Mouse (Mus musculus): Measurements from ENCODE around the gene Slc16a6. TPM values are rescaled to one million over a fixed set of nuclear protein-coding genes. Genes with fewer than 3 reads are reported as not detected.
"Not testable (repeated sequence)": the region's sequence is repeated elsewhere in the genome, so short reads cannot be mapped to it uniquely, and the experiment has no call there.

Slc16a6 gene
- 9.4 and 10.8 TPM in 2 replicates for total RNA-seq (2017)

DNA sequence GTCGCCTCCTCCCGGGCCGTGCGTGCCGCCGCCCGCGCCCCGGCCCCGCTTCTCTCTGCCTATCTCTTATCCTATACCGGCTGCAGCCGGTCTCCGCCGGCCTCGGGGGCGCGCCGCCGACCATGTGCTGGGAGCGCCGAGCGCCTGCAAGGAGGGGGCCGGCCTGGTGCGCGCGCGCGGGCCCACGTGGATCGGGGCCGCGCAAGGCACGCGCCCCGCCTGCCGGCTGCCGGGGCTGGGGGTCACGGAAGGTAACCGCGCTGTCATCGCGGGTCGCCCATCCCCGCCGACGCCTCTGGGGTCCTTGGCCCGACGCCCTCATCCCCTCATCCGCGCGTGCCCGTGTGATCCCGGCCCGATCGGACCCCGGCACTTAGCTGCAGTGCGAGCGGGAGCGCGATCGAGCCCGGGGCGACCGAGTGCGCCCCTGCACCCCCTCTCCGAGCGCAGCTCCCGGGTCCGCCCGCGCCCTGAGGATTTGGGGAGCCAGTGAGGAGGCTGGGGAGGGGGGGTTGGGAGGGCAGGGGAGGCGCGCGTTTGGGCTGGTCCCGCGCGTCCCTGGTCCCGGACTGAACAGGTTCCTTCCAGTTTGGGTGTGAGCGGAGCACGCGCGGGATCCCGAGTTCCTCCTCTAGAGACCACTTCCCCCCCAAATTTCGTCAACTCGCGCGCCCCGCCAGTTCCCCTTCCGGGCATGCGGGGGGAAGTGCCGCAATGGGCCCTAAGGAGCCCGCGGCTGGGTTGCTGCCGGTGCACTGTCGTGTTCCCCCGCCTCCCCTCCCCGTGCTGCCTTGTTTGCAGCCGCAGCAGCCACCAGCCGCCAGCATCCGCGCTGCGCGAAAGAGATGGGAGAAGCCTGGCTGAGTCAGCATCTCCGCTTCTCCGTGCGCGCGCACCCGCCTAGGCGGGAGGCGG is at the start of gene Slc16a6, which contains the start of gene Arsg:
Slc16a6 (minus strand) TSS at position 428 of the 915 bp plus-strand sequence.
Arsg (plus strand) TSS at position 204 of the 915 bp plus-strand sequence.
- ATAC-seq (replicated peaks in 1 of 2; ENCODE audit: insufficient read depth in 1 of 2, low FRiP score in 2 of 2, low TSS enrichment in 1 of 2, low read depth in 1 of 2, poor library complexity in 2 of 2, severe bottlenecking in 2 of 2), result peak; percentile 82 to 83

DNA sequence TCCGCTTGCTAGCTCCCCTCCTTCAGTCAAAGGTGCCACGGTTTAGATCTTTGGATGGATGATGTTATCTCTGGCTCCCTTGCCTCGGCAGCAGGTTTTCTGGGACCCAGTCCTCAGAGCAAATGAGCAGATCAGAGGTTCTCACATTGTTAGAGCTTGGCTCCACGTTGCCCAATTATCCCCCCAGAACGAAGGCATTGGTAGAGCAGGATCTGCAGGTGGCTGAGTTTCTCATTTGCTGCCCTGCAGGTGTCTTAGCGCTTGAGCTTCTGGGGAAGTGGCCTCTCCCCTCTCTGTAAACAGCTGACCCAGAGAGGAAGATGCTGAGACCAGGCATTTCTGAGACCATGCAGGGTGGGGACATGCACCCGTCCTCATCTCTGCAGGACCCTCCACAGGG is 47.6 kb upstream of the Slc16a6 start:
- no peak for ATAC-seq (replicated peaks in 1 of 2; ENCODE audit: insufficient read depth in 1 of 2, low FRiP score in 2 of 2, low TSS enrichment in 1 of 2, low read depth in 1 of 2, poor library complexity in 2 of 2, severe bottlenecking in 2 of 2)

DNA sequence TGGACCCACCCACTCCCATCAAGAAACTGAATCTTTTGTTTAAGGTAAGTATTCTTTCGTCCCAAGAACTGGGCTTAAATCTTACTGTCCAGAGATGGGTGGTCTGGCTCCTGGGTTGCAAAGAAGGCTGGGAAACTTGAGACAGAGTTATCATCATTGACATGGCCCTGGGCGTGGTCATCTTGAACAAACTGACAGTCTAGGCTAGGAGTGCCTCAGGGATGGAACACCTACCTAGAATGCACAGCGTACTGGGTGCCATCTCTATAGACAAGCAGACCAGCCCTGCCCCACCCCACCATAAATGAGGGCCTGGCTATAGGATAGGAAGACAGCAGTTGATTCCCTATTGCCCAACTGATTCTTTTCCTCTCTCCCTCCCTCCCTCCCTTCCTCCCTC is 44.4 kb upstream of the Slc16a6 start:
- no peak for ATAC-seq (replicated peaks in 1 of 2; ENCODE audit: insufficient read depth in 1 of 2, low FRiP score in 2 of 2, low TSS enrichment in 1 of 2, low read depth in 1 of 2, poor library complexity in 2 of 2, severe bottlenecking in 2 of 2)

DNA sequence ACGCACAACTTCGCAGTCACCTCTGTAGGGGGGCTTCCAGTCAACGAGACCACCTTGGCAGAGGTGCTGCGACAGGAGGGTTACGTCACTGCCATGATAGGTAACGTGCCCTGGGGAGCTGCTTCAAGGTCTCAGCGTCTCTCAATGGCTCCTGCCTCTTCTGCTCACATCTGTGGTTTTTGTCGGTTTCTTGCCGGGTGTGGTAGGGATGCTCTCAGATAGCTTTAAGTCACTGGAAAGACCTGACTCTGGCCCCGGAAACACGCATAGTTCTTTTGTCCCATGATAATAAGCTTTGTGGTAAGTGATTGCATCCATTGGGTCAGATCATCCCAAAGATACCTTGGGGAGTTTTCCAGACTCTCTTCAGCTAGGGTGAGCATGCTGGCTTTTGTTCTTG is 43.9 kb upstream of the Slc16a6 start:
- ATAC-seq (replicated peaks in 1 of 2; ENCODE audit: insufficient read depth in 1 of 2, low FRiP score in 2 of 2, low TSS enrichment in 1 of 2, low read depth in 1 of 2, poor library complexity in 2 of 2, severe bottlenecking in 2 of 2), result no peak

DNA sequence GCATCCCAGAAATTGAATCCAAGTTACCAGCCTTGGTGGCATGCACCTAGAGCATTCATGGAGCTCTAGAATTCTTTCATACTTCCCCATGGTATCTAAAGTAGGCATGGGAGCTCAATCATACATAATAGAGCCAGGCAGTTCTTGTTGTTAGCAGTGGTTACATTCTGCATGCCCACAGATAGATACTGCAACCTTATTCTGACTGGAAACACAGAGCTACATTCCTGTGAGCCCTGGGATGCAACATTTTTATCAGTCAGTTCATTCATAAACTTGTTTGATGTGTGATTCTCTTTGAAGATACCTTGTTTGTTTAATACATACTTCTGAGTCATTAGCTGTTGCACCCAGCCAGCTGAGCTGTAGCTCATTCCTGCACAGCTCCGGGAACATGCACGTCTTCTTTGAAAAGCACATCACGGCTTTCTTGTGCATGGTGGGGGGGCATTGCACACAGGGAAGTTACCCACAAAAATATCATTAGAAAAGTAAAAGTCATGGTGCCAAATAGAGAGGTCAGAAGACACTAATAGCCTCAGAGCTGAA is 40.7 kb upstream of the Slc16a6 start:
- ATAC-seq (replicated peaks in 1 of 2; ENCODE audit: insufficient read depth in 1 of 2, low FRiP score in 2 of 2, low TSS enrichment in 1 of 2, low read depth in 1 of 2, poor library complexity in 2 of 2, severe bottlenecking in 2 of 2), result no peak

DNA sequence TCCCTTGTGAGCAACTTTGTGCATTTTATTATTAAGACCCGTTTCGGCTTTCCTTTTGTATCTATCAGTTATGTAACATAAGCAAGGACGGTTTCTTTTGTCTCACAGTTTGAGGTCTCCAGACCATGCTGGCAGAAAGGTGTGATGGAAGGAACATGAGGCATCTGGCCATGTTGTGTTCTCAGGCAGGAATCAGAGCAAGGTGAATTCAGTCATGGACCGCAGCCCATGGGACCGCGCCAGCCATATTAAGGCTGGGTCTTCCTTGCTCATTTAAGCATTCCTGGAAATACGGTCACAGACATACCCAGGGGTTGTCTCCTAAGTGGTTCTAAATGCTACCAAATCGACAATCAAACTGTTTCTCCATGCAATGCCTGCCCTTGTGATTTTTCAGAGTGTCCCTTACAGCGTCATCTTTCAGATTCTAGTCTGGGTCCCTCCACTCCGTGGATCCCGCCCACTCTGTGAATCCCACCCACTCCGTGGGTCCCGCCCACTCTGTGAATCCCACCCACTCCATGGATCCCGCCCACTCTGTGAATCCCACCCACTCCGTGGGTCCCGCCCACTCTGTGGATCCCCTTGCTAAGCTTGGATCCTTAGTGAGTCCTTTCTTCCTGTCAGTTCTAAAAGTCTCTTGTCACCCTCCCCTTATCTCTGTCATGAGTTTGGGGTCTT is 39.7 kb upstream of the Slc16a6 start:
- ATAC-seq (replicated peaks in 1 of 2; ENCODE audit: insufficient read depth in 1 of 2, low FRiP score in 2 of 2, low TSS enrichment in 1 of 2, low read depth in 1 of 2, poor library complexity in 2 of 2, severe bottlenecking in 2 of 2), result no peak

DNA sequence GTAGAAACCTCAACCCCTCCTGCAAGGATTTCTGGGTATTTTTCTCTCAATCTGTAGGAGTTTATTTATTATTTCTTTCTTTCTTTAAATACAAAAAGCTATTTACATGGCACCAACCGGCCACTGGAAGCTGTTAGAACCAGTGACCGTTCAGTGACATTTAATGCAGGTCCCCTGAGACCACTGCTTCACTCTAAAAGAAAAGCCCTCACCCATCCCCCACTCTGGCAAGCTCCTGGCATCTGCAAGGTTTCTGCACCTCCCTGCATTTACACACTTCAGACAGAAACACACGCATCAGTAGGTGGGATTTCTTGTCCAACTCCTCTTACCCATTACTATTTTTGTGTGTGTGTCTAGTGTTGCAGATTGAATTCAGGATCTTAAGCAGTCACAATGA is 33.7 kb upstream of the Slc16a6 start:
- ATAC-seq (replicated peaks in 1 of 2; ENCODE audit: insufficient read depth in 1 of 2, low FRiP score in 2 of 2, low TSS enrichment in 1 of 2, low read depth in 1 of 2, poor library complexity in 2 of 2, severe bottlenecking in 2 of 2), result no peak

DNA sequence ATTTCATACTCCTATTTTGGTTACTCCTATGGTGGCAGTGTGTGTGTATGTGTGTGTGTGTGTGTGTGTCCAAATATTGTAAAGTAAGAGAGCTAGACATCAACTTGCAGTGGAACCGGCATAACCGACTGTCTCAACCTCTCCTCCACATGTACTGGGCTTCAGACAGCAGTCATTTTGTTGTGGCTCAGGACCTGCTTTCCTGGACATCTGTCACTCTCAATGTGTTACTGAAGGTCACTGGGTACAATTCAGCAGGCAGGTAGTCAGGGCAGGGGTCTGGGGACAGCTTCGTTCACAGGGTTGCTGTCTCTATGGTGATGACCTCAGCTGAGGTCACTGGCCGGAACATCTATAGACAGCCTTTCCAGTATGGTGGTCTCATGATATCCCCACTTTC is 32.4 kb upstream of the Slc16a6 start:
- ATAC-seq (replicated peaks in 1 of 2; ENCODE audit: insufficient read depth in 1 of 2, low FRiP score in 2 of 2, low TSS enrichment in 1 of 2, low read depth in 1 of 2, poor library complexity in 2 of 2, severe bottlenecking in 2 of 2), result no peak

DNA sequence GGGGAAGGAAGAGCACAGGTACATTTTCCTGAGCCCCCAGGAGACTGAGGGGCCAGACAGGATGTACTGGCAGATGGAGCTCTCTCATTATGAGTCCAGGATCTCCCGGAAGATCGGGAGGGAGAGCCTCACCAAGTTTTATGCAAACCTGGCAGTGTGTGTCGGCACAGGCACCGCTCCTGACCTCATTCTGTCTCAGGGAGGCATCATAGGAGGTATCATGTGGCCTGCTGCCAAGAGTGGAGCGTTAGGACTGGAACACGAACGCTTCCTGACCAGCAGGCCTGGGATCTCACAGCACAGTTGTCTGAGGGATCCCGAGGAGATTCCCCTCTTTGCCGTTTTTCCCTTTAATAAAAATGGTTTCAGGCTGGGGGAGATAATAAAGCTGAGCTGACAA is 31.6 kb upstream of the Slc16a6 start:
- no peak for ATAC-seq (replicated peaks in 1 of 2; ENCODE audit: insufficient read depth in 1 of 2, low FRiP score in 2 of 2, low TSS enrichment in 1 of 2, low read depth in 1 of 2, poor library complexity in 2 of 2, severe bottlenecking in 2 of 2)

DNA sequence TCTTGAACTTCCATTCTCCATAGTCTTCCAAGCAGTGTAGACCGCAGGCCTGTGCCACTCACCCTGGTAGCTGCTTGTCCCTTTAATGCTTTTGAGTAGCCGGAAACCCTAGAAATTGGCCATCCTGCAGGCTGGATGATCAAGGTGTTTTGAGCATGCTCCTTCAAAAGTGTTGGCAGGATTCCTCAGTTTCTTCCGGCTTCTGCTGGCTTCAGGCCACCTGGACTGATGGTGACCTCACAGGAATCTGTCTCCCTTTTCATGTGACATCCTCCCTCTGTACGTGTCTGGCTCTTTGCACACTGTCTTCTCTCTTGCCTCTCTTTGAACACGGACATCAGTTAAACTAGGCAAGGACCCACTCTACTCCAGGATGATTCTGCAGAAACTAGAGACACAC is 26.8 kb upstream of the Slc16a6 start:
- no peak for ATAC-seq (replicated peaks in 1 of 2; ENCODE audit: insufficient read depth in 1 of 2, low FRiP score in 2 of 2, low TSS enrichment in 1 of 2, low read depth in 1 of 2, poor library complexity in 2 of 2, severe bottlenecking in 2 of 2)

DNA sequence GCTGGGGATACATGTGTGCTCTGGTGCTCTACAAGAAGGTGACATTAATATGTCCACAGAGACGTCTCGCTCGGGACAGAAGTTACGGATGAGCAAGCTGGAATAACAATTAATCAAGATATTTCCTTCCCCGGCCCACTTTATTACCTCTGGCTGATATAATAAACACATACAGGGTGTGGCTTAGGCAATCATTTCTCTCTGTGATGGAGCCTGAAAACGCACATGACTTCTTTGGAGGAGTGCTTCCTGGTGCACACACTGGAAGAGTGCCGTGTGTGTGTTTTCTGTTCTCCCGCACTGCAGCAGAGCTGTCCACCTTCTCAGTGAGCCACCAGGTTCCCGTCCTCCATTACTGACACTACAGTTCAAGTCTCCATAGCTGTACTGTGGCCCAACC is 24.6 kb upstream of the Slc16a6 start:
- no peak for ATAC-seq (replicated peaks in 1 of 2; ENCODE audit: insufficient read depth in 1 of 2, low FRiP score in 2 of 2, low TSS enrichment in 1 of 2, low read depth in 1 of 2, poor library complexity in 2 of 2, severe bottlenecking in 2 of 2)

DNA sequence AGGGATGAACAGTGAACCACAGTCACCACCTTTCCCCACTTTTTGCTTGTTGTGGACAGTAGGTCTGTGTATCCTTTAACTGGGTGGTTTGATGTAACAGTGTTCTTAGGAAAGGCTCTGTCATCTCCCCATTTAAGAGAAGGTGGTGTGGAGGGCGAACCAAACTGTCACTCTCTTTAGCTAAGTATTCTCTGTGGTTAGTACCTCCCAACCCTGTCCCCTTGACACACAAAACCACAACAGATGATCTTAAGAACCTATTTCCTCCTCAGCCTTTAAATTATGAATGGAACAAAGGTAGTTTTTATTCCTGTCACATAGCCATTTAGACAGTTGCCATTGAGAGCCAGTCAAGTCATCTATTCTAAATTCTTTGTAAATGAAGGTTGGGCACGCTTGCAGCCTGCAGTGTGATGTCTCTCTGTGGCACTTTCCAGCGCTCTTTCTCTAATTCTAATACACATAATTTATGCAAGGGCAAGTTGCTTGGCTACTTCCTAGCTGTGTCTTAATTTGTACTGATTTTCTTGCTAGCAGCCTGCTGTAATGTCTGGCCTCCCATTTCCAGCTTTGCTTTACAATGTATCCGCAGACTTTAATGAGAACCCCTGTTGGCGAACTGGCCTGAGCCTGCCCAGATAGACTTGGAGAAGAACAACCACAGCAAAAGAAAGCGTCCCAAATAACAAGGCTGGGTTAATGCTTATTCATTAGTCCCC is 23.8 kb upstream of the Slc16a6 start:
- ATAC-seq (replicated peaks in 1 of 2; ENCODE audit: insufficient read depth in 1 of 2, low FRiP score in 2 of 2, low TSS enrichment in 1 of 2, low read depth in 1 of 2, poor library complexity in 2 of 2, severe bottlenecking in 2 of 2), result peak; percentile 34 to 38; a peak in 2 of 4 replicates

DNA sequence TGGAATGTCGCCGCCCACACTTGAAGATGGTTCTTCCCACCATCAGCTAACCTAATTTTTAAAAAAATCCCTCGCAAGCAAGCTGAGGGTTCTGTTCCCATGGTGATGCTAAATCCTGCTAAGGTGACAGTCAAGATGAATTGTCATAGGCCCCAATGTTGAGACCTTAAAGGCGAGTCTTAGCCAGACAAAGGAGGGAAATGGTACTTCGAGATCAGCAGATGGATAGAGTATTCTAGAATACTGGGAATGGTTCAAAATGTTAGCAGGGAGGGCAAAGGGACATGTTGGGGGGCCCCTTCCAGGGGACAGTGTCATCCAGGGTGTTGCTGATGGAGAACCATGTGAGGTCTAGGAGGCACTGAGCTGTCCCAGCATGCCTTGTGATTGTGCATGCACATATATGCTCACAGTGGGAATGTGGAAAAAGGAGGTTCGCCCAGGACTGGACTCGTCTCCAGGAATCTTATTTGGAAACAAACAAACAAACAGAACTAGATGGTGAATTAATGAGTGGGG is 23.1 kb upstream of the Slc16a6 start:
- no peak for ATAC-seq (replicated peaks in 1 of 2; ENCODE audit: insufficient read depth in 1 of 2, low FRiP score in 2 of 2, low TSS enrichment in 1 of 2, low read depth in 1 of 2, poor library complexity in 2 of 2, severe bottlenecking in 2 of 2)

DNA sequence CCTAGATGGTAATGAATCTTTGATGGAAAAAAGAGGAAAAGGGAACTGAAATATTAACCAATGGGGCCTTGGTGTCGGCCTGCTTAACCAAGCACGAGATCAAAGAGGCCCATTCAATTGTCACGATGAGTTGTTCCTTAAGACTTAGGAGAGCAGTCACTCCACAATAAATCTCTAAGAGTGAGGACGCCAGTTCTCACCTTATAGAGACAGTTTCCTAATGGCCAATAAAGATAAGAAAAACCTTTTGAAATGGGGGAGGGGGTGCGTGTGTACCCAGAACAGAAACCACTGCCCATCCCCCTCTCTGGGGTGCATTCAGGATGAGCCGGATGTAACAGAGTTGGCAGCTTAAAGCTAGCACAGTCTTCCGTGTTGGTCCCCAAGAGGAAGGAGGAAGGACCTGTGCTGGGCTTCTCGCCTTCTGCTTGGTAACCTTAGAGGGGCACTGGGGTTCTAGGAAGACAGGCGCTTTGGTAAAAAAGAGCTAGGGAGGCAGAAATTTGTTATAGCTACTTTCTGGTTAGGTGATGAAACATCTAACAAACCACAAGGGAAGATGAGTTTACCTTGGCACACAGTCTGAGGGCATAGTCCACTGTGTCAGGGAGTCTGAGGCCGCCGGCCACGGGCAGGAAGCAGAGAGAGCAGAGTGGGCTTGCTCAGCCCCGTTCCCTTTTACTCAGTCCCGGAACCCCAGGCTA is 22.5 kb upstream of the Slc16a6 start:
- peak; percentile 38 to 52; a peak in 1 of 4 replicates for ATAC-seq (replicated peaks in 1 of 2; ENCODE audit: insufficient read depth in 1 of 2, low FRiP score in 2 of 2, low TSS enrichment in 1 of 2, low read depth in 1 of 2, poor library complexity in 2 of 2, severe bottlenecking in 2 of 2)

DNA sequence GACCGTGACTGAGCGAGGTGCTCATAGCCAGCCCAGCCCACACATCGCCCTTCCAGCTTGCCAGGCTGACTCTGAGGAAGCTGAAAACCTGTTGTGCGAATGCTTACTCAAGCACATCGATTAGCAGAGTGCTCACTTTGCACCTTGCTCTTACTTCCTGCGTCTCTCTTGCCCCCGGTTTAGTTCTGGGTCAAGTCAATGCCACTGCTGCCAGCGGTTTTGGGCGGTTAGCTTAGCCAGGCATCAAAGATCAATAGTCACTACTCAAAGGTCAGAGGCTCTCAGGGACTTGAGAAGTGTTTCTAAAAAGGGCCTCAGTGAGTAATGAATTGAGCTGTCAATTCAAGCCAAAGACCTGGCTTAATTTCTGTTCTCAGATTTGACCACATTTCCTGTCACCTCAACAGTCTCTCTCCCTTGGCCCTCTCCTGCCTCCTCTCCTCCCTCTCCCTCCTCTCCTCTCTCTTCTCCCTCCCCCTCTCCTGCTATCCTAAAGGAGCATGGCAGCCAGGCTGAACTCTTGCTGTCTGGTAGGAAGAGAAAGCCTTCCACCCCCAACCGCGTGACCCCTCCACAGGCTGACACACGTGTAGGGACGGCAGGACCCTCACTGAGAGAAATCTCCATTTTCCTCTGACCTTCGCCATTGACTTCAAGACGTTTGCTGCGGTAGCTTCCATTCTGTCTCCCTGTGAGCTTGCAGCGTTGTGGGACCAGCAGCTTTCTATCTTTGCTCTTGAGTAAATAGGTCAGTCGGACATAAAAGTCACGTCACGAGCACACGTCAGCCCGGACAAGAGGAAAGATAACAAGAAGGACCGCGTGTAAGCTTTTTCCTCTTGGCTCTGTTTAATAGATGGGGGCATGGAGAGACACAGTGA is 21.7 kb upstream of the Slc16a6 start:
- no peak for ATAC-seq (replicated peaks in 1 of 2; ENCODE audit: insufficient read depth in 1 of 2, low FRiP score in 2 of 2, low TSS enrichment in 1 of 2, low read depth in 1 of 2, poor library complexity in 2 of 2, severe bottlenecking in 2 of 2)

DNA sequence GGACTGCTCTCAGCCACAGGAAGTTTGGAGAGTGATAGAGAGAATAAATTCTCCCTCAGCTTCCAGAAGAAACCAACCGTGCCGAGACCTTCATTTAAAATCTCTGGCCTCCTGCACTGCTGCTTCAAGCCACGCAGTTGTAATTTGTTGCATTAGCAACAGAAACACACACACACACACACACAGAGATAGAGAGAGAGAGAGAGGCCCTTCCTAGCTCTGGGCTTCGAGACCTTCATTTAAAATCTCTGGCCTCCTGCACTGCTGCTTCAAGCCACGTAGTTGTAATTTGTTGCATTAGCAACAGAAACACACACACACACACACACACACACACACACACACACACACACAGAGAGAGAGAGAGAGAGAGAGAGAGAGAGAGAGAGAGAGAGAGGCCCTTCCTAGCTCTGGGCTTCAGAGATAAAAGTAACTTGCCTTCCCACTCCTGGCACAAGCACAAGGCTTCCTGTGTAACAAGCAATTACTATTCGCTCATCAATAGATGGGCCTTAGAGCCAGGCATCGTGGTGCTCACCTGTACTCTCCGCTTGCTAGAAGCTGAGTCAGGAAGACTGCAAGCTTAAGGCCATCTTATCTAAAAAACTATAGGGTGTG is 19.6 kb upstream of the Slc16a6 start:
- not testable (repeated sequence) for ATAC-seq (replicated peaks in 1 of 2; ENCODE audit: insufficient read depth in 1 of 2, low FRiP score in 2 of 2, low TSS enrichment in 1 of 2, low read depth in 1 of 2, poor library complexity in 2 of 2, severe bottlenecking in 2 of 2)
